Mouse (Mus musculus) B cell, adult (primary cell): ENCODE results near the gene Itgam. TPM values are rescaled to one million over a fixed set of nuclear protein-coding genes. Genes with fewer than 3 reads are reported as not detected.

Experiments used
- total RNA-seq: library from RNA; stranded (reverse); gene quantifications from 4 replicates; pipeline ENCODE4 v1.2.4, GENCODE M21; 2023; ENCODE audit not compliant: inconsistent age

Itgam gene
- total RNA-seq: 1.6 to 3.3 TPM (median 2.1 TPM) in 4 replicates

GRCm38 (mm10) chr7:128062456-128062855 is at the start of gene Itgam, which contains the start of gene Gm49368:
Gene Itgam, plus strand, starts transcription at chr7:128062640.
Gene Gm49368, plus strand, starts transcription at chr7:128062683.

GRCm38 (mm10) chr7:128128741-128129720 is 66.6 kb downstream of the Itgam start, which contains the start of gene Itgax:
Gene Itgax, plus strand, starts transcription at chr7:128129547.

DNA sequence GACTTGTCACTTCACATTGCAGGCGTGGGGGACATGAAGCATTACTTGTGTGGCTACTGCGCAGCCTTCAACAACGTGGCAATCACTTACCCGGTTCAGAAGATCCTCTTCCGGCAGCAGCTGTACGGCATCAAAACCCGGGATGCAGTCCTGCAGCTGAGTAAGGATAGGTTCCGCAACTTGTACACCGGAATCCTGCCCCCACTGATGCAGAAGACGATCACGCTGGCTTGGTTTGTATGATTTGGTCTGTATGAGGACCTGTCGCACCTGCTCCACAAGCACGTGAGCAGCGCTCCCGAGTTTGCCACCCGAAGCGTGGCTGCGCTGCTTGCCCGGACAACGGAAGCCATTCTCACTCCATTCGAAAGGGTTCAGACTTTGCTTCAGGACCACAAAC is 91.6 kb downstream of the Itgam start, which contains the start of gene Itgad:
Gene Itgad, plus strand, starts transcription at position 301 of the 400 bp plus-strand sequence.

Other genes with a start within 250 kb of the Itgam start
- 141 to 145 TPM (median 144 TPM) in 4 replicates for gene Stx4a, start 238.3 kb upstream of the Itgam start, total RNA-seq
- gene Stx1b, start 238.1 kb upstream of the Itgam start, total RNA-seq: not detected in 4 replicates
- gene Zfp646, start 186.4 kb upstream of the Itgam start, total RNA-seq: 96.4 to 104 TPM (median 100 TPM) in 4 replicates
- 10.2 to 19.0 TPM (median 14.3 TPM) in 4 replicates for gene Zfp668, start 185.8 kb upstream of the Itgam start, total RNA-seq
- gene Prss53, start 171.7 kb upstream of the Itgam start, total RNA-seq: 0.30 to 0.78 TPM (median 0.46 TPM) in 4 replicates
- gene Gm21974, start 167.2 kb upstream of the Itgam start, total RNA-seq: not detected in 4 replicates
- gene Vkorc1, start 167.0 kb upstream of the Itgam start, total RNA-seq: 13.7 to 16.1 TPM (median 14.6 TPM) in 4 replicates
- 24.4 to 36.9 TPM (median 28.0 TPM) in 4 replicates for gene Bckdk, start 158.6 kb upstream of the Itgam start, total RNA-seq
- gene Kat8, start 150.1 kb upstream of the Itgam start, total RNA-seq: 42.4 to 44.8 TPM (median 42.7 TPM) in 4 replicates
- not detected in 4 replicates for gene Prss8, start 132.5 kb upstream of the Itgam start, total RNA-seq
- gene Prss36, start 115.9 kb upstream of the Itgam start, total RNA-seq: 2.5 to 4.6 TPM (median 3.6 TPM) in 4 replicates
- gene Fus, start 95.2 kb upstream of the Itgam start, total RNA-seq: 714 to 860 TPM (median 834 TPM) in 4 replicates
- gene Pycard, start 68.8 kb upstream of the Itgam start, total RNA-seq: 25.0 to 31.2 TPM (median 27.9 TPM) in 4 replicates
- gene Trim72, start 58.7 kb upstream of the Itgam start, total RNA-seq: 0.69 to 1.1 TPM (median 0.91 TPM) in 4 replicates
- not detected in 4 replicates for gene Gm49368, start within 50 bp of the Itgam start, total RNA-seq
- gene Itgax, start 66.9 kb downstream of the Itgam start, total RNA-seq: 1.5 to 3.1 TPM (median 2.0 TPM) in 4 replicates
- gene Itgad, start 91.7 kb downstream of the Itgam start, total RNA-seq: 3.3 to 8.8 TPM (median 6.4 TPM) in 4 replicates
- gene Cox6a2, start 143.7 kb downstream of the Itgam start, total RNA-seq: not detected in 4 replicates
- 27.8 to 32.3 TPM (median 31.6 TPM) in 4 replicates for gene Armc5, start 174.7 kb downstream of the Itgam start, total RNA-seq
- gene 9130023H24Rik, start 175.4 kb downstream of the Itgam start, total RNA-seq: 4.1 to 4.6 TPM (median 4.3 TPM) in 4 replicates
- gene Tgfb1i1, start 184.2 kb downstream of the Itgam start, total RNA-seq: 2.6 to 4.1 TPM (median 3.0 TPM) in 4 replicates
- gene Slc5a2, start 203.0 kb downstream of the Itgam start, total RNA-seq: not detected in 4 replicates
- 24.6 to 29.5 TPM (median 28.1 TPM) in 4 replicates for gene BC017158, start 235.5 kb downstream of the Itgam start, total RNA-seq